Mouse (Mus musculus) stomach, embryonic 15.5 days (tissue): ENCODE data around the gene Ywhag. TPM values are rescaled to one million over a fixed set of nuclear protein-coding genes. Genes with fewer than 3 reads are reported as not detected.
A peak's percentile ranks its signal among the peaks of the same experiment; 100 is the strongest.

Experiments
- ATAC-seq: fragments of 200-750 bp; cut with Nextera tagmentation; 2 replicates; pipeline ENCODE4 v1.8.0; 2017; ENCODE audit warnings: low read depth, moderate number of reproducible peaks, moderate TSS enrichment; ENCODE audit not compliant: insufficient read depth, low FRiP score
- H3K27ac ChIP-seq: fragments of 300-500 bp; sonication (generic); 2 replicates; pipeline ENCODE4 v1.5.1; 2015; ENCODE audit warnings: mild to moderate bottlenecking, inconsistent platforms
- H3K27me3 ChIP-seq: fragments of 300-500 bp; sonication (generic); replicated peaks from 2 replicates; pipeline ENCODE4 v1.6.1; 2015; ENCODE audit warnings: inconsistent platforms
- H3K36me3 ChIP-seq: fragments of 300-500 bp; sonication (generic); 2 replicates; pipeline ENCODE4 v1.6.1; 2015; ENCODE audit warnings: inconsistent platforms
- H3K4me1 ChIP-seq: fragments of 300-500 bp; sonication (generic); 2 replicates; pipeline ENCODE4 v1.6.1; 2015; ENCODE audit warnings: inconsistent platforms
- H3K4me2 ChIP-seq: fragments of 300-500 bp; sonication (generic); 2 replicates; pipeline ENCODE4 v1.6.1; 2015; ENCODE audit warnings: mild to moderate bottlenecking, inconsistent platforms
- H3K4me3 ChIP-seq: fragments of 300-500 bp; sonication (generic); replicated peaks from 2 replicates; pipeline ENCODE4 v1.5.1; 2015; ENCODE audit warnings: inconsistent platforms
- H3K9ac ChIP-seq: fragments of 300-500 bp; sonication (generic); 2 replicates; pipeline ENCODE4 v1.6.1; 2015; ENCODE audit warnings: inconsistent platforms
- H3K9me3 ChIP-seq: fragments of 300-500 bp; sonication (generic); 2 replicates; pipeline ENCODE4 v1.6.1; 2016; ENCODE audit warnings: inconsistent platforms
- WGBS: fragments of 180-500 bp; shearing (Covaris S2); methylation state at CpG from one replicate; pipeline ENCODE4 v1.1.7; 2015; 5-methylcytosine and 5-hydroxymethylcytosine counted together
- polyA plus RNA-seq: library from polyadenylated mRNA; unstranded; fragments of >200 nt; fragmentation: Nextera tagmentation; extraction: Ambion mirVana; gene quantifications from 2 replicates; pipeline ENCODE4 v1.2.1, GENCODE M21; 2015

Gene Ywhag
- polyA plus RNA-seq, 1 experiment from 2014 or later: 173 TPM

DNA sequence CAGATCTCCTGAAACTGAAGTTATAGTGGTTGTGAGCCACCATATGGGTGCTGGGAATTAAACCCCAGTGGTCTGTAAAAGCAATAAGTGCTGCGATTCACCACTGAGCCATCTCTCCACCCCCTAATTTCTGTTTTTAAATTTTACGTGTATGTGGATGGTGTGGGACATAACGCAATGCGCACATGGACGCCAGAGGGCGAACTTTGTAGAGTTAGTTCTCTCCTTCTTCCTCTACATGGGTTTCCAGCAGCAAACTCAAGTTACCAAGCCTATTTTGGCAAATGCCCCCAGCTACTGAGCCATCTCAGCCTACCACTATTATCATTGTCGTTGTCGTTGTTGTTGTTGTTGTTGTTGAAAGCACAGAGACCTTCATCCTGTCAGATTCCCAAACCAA is 57.2 kb downstream of the Ywhag start:
- Histone ChIP-seq H3K4me2 (peak overlapping the region; percentile 59), H3K27ac (no peak overlapping the region), H3K4me1 (peaks cover 22% of the 10 kb centered on the region), H3K4me3 (peak overlapping the region; percentile 43; the same call in 1 of the 2 replicates), H3K27me3 (peaks cover 8% of the 10 kb centered on the region; the same call in 1 of the 2 replicates), H3K9me3 (no peaks in the 10 kb centered on the region), H3K9ac (no peak overlapping the region), H3K36me3 (no peaks in the 10 kb centered on the region)
- WGBS: 13% methylated on average over 8 of the region's 8 CpGs
- no peak for ATAC-seq

GRCm38 (mm10) chr5:135873753-135874152 is 60.7 kb downstream of the Ywhag start:
- Histone ChIP-seq H3K27me3 (peaks cover 32% of the 10 kb centered on the region), H3K9me3 (no peaks in the 10 kb centered on the region), H3K4me3 (no peak overlapping the region), H3K27ac (no peak overlapping the region), H3K9ac (no peak overlapping the region), H3K36me3 (no peaks in the 10 kb centered on the region), H3K4me1 (peaks cover 14% of the 10 kb centered on the region), H3K4me2 (no peak overlapping the region)
- 50% methylated on average over 9 of the region's 9 CpGs for WGBS
- no peak for ATAC-seq

DNA sequence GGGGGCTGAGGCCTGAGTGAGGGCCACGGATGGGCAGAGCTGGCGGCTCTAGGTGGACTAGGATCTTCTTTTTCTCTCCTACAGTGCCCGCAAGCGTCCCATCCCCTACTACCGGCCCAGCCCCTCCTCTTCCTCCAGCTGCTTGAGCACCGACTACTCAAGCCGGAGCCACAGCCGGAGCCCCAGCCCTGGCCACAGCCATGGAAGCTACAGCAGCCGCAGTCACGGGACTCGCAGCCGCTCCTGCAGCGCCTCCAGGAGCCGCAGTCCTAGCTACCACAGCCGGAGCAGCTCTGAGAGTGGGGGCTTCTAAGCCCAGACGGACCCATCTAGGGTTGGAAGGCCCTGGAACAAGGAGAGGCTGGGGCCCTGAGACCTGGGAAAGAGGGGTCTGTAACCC is 61.4 kb downstream of the Ywhag start:
- 14% methylated on average over 16 of the region's 16 CpGs for WGBS

DNA sequence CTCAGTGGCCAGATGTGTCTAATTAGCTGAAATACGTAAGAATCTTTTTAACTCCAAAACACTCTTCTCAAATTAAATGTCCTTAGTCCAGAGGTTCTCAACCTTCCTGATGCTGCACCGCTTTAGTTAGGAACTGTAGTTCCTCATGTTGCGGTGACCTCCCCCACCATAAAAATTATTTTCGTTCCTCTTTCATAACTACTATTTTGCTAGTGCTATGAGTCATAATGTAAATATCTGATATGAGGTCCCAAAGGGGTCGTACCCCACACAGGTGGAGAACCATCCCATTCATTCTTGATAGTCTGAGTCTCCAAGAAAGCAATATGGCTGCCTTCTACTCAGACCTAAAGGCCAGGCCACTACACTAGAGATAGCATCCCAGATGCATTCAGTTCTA is 63.9 kb downstream of the Ywhag start:
- peaks cover 14% of the 10 kb centered on the region for H3K4me1 ChIP-seq
- H3K9ac ChIP-seq: no peak overlapping the region
- no peak overlapping the region for H3K4me2 ChIP-seq
- 80% methylated on average over 5 of the region's 5 CpGs for WGBS
- no peaks in the 10 kb centered on the region for H3K9me3 ChIP-seq
- ATAC-seq: no peak
- H3K4me3 ChIP-seq: no peak overlapping the region
- H3K27ac ChIP-seq: no peak overlapping the region
- H3K36me3 ChIP-seq: no peaks in the 10 kb centered on the region
- peaks cover 58% of the 10 kb centered on the region for H3K27me3 ChIP-seq

More for the DNA sequence above, 61.4 kb downstream of the Ywhag start:
- Histone ChIP-seq H3K9ac (no peak overlapping the region), H3K27ac (no peak overlapping the region), H3K27me3 (peaks cover 40% of the 10 kb centered on the region), H3K36me3 (no peaks in the 10 kb centered on the region), H3K4me2 (peak overlapping the region; percentile 37), H3K9me3 (no peaks in the 10 kb centered on the region), H3K4me1 (peaks cover 19% of the 10 kb centered on the region), H3K4me3 (no peak overlapping the region)
- ATAC-seq: no peak

GRCm38 (mm10) chr5:135869661-135870423 is 64.6 kb downstream of the Ywhag start:
- H3K27me3 ChIP-seq: peaks cover 59% of the 10 kb centered on the region
- no peaks in the 10 kb centered on the region for H3K36me3 ChIP-seq
- WGBS: 60% methylated on average over 14 of the region's 14 CpGs

DNA sequence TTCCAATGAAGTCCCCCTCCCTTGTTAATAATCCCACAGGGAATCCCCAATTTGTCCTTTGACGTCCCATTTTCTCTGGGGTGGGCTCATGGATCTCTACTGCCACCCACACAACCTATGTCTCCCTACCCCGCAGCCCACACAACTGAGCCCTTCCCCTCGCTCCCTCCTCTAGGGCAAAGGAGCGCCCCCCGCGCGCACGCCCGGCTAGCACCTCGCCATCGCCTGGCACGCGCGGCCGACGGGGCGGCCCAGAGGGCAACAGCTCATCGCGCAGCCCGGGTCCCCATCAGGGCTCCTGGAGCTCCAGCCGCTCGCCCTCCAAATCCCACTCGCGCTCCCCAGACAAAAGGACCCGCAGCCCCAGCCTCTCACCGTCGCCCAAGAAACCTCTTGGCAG is 65.8 kb downstream of the Ywhag start:
- Histone ChIP-seq H3K9me3 (no peaks in the 10 kb centered on the region), H3K27me3 (peaks cover 64% of the 10 kb centered on the region), H3K4me2 (peak overlapping the region; percentile 93), H3K27ac (no peak overlapping the region), H3K36me3 (no peaks in the 10 kb centered on the region), H3K4me3 (peak overlapping the region; percentile 50), H3K4me1 (peaks cover 14% of the 10 kb centered on the region), H3K9ac (no peak overlapping the region)
- 4% methylated on average over 27 of the region's 27 CpGs for WGBS
- no peak for ATAC-seq

More at GRCm38 (mm10) chr5:135869661-135870423, 64.6 kb downstream of the Ywhag start:
- H3K4me2 ChIP-seq: no peak overlapping the region
- no peak overlapping the region for H3K9ac ChIP-seq
- no peaks in the 10 kb centered on the region for H3K9me3 ChIP-seq
- no peak overlapping the region for H3K27ac ChIP-seq
- H3K4me3 ChIP-seq: no peak overlapping the region
- ATAC-seq: no peak
- peaks cover 14% of the 10 kb centered on the region for H3K4me1 ChIP-seq

GRCm38 (mm10) chr5:135867637-135868593 is 66.5 kb downstream of the Ywhag start:
- H3K27ac ChIP-seq: no peak overlapping the region
- H3K9ac ChIP-seq: 0 out of 2 replicates have a peak overlapping the region, but pooled peaks have one; percentile 21
- H3K4me1 ChIP-seq: peaks cover 11% of the 10 kb centered on the region
- H3K4me2 ChIP-seq: peak overlapping the region; percentile 93
- no peak for ATAC-seq
- peak overlapping the region; percentile 50 for H3K4me3 ChIP-seq
- peaks cover 62% of the 10 kb centered on the region for H3K27me3 ChIP-seq
- WGBS: 2% methylated on average over 86 of the region's 89 CpGs
- no peaks in the 10 kb centered on the region for H3K9me3 ChIP-seq
- no peaks in the 10 kb centered on the region for H3K36me3 ChIP-seq

DNA sequence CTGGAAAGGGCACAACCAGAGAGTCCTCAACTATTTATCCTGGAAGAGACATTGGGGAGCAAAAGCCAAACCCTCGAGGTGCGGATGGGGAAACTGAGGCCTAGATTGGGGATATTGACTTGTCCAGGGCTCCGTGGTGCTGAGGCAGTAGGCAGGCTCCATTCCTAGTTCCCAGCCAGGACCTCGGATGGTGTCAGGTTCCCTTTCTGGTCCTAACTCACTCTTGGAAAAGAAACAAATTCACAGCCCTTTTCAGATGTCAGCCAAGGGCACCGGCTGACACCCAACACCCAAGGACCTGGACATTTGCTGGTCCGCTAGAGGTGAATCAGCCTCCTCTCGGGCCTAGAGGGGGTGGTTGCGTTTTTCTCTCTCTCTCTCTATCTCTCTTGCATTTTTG is 67.8 kb downstream of the Ywhag start:
- H3K9me3 ChIP-seq: no peaks in the 10 kb centered on the region
- no peak overlapping the region for H3K9ac ChIP-seq
- H3K27me3 ChIP-seq: peaks cover 61% of the 10 kb centered on the region
- peaks cover 11% of the 10 kb centered on the region for H3K4me1 ChIP-seq
- 40% methylated on average over 8 of the region's 8 CpGs for WGBS
- ATAC-seq: no peak
- H3K4me2 ChIP-seq: no peak overlapping the region
- no peak overlapping the region for H3K4me3 ChIP-seq
- H3K27ac ChIP-seq: no peak overlapping the region
- H3K36me3 ChIP-seq: no peaks in the 10 kb centered on the region

Other genes with a start within 250 kb of the Ywhag start
- gene Tmem120a, start 190.2 kb downstream of the Ywhag start, polyA plus RNA-seq: 43.9 and 45.5 TPM in 2 replicates
- gene Styxl1, start 156.2 kb downstream of the Ywhag start, polyA plus RNA-seq: 0.30 and 0.36 TPM in 2 replicates
- gene Mdh2, start 156.1 kb downstream of the Ywhag start, polyA plus RNA-seq: 496 and 553 TPM in 2 replicates
- 2.9 and 4.2 TPM in 2 replicates for gene Srrm3, start 127.7 kb downstream of the Ywhag start, polyA plus RNA-seq
- gene Hspb1, start 46.7 kb downstream of the Ywhag start, polyA plus RNA-seq: 291 and 451 TPM in 2 replicates
- gene Ssc4d, start 39.9 kb upstream of the Ywhag start, polyA plus RNA-seq: 3.4 TPM in 2 replicates
- gene Zp3, start 45.5 kb upstream of the Ywhag start, polyA plus RNA-seq: 1.7 TPM in 2 replicates
- 22.9 and 25.4 TPM in 2 replicates for gene Dtx2, start 60.2 kb upstream of the Ywhag start, polyA plus RNA-seq
- 30.3 and 37.0 TPM in 2 replicates for gene Upk3b, start 103.9 kb upstream of the Ywhag start, polyA plus RNA-seq
- gene Upk3bl, start 119.9 kb upstream of the Ywhag start, polyA plus RNA-seq: 72.2 and 117 TPM in 2 replicates
- 9.3 and 10.4 TPM in 2 replicates for gene Rasa4, start 149.3 kb upstream of the Ywhag start, polyA plus RNA-seq
- 209 and 218 TPM in 2 replicates for gene Polr2j, start 182.0 kb upstream of the Ywhag start, polyA plus RNA-seq
- gene Lrwd1, start 201.5 kb upstream of the Ywhag start, polyA plus RNA-seq: 27.2 and 28.5 TPM in 2 replicates
- gene Alkbh4, start 201.5 kb upstream of the Ywhag start, polyA plus RNA-seq: 16.5 and 17.1 TPM in 2 replicates
- 7.0 and 7.5 TPM in 2 replicates for gene Orai2, start 236.1 kb upstream of the Ywhag start, polyA plus RNA-seq